Mouse (Mus musculus) limb, embryonic 12.5 days (tissue): ENCODE data around the gene Syk. TPM values are rescaled to one million over a fixed set of nuclear protein-coding genes. Genes with fewer than 3 reads are reported as not detected.

ENCODE experiments used
- ATAC-seq: fragments of 200-750 bp; cut with Nextera tagmentation; 2 replicates; pipeline ENCODE4 v1.8.0; 2017; ENCODE audit warnings: low read depth, moderate TSS enrichment; ENCODE audit not compliant: insufficient number of reproducible peaks, insufficient read depth, low FRiP score, low TSS enrichment
- H3K27ac ChIP-seq: fragments of 300-500 bp; sonication (generic); 2 replicates; pipeline ENCODE4 v1.5.1; 2016; ENCODE audit warnings: mild to moderate bottlenecking, moderate library complexity
- H3K27me3 ChIP-seq: fragments of 300-500 bp; sonication (generic); 2 replicates; pipeline ENCODE4 v1.6.1; 2016; ENCODE audit warnings: mild to moderate bottlenecking, moderate library complexity
- H3K36me3 ChIP-seq: fragments of 300-500 bp; sonication (generic); 2 replicates; pipeline ENCODE4 v1.6.1; 2016; ENCODE audit warnings: mild to moderate bottlenecking, moderate library complexity
- H3K4me1 ChIP-seq: fragments of 300-500 bp; sonication (generic); replicated peaks from 2 replicates; pipeline ENCODE4 v1.6.1; 2016
- H3K4me2 ChIP-seq: fragments of 300-500 bp; sonication (generic); 2 replicates; pipeline ENCODE4 v1.6.1; 2016; ENCODE audit warnings: mild to moderate bottlenecking, moderate library complexity
- H3K4me3 ChIP-seq: fragments of 300-500 bp; sonication (generic); replicated peaks from 2 replicates; pipeline ENCODE4 v1.5.1; 2016; ENCODE audit warnings: mild to moderate bottlenecking
- H3K9ac ChIP-seq: fragments of 300-500 bp; sonication (generic); replicated peaks from 2 replicates; pipeline ENCODE4 v1.6.1; 2016; ENCODE audit warnings: mild to moderate bottlenecking, moderate library complexity
- H3K9me3 ChIP-seq: fragments of 300-500 bp; sonication (generic); 2 replicates; pipeline ENCODE4 v1.6.1; 2016; ENCODE audit warnings: mild to moderate bottlenecking, moderate library complexity
- WGBS: fragments of 180-500 bp; shearing (Covaris S2); methylation state at CpG from one replicate; pipeline ENCODE4 v1.1.7; 2016; 5-methylcytosine and 5-hydroxymethylcytosine counted together
- polyA plus RNA-seq: library from polyadenylated mRNA; unstranded; fragments of >200 nt; fragmentation: Nextera tagmentation; extraction: Ambion mirVana; gene quantifications from 2 replicates; pipeline ENCODE4 v1.2.1, GENCODE M21; 2016

Syk gene
- polyA plus RNA-seq, 1 experiment from 2014 or later = 2.4 TPM

- ATAC-seq = no peak
- Histone ChIP-seq H3K36me3 (no peaks in the 10 kb centered on the region), H3K4me2 (no peak overlapping the region), H3K9me3 (no peaks in the 10 kb centered on the region), H3K4me3 (no peak overlapping the region), H3K9ac (no peak overlapping the region), H3K27ac (no peak overlapping the region), H3K4me1 (no peaks in the 10 kb centered on the region), H3K27me3 (no peaks in the 10 kb centered on the region)
- 80% methylated on average over 8 of the region's 8 CpGs for WGBS
Measured at GRCm38 (mm10) chr13:52569194-52569769, 13.7 kb upstream of the Syk start.

GRCm38 (mm10) chr13:52570276-52570675, 12.7 kb upstream of the Syk start:
- Histone ChIP-seq H3K36me3 (no peaks in the 10 kb centered on the region), H3K9ac (no peak overlapping the region), H3K4me3 (no peak overlapping the region), H3K27me3 (no peaks in the 10 kb centered on the region), H3K4me1 (no peaks in the 10 kb centered on the region), H3K4me2 (no peak overlapping the region), H3K27ac (no peak overlapping the region), H3K9me3 (no peaks in the 10 kb centered on the region)
- WGBS = 88% methylated on average over 9 of the region's 9 CpGs
- no peak for ATAC-seq

GRCm38 (mm10) chr13:52571591-52572384, 11.2 kb upstream of the Syk start:
- 78% methylated on average over 11 of the region's 11 CpGs for WGBS
- H3K4me2 ChIP-seq = no peak overlapping the region
- no peak for ATAC-seq

GRCm38 (mm10) chr13:52572451-52573446, 10.2 kb upstream of the Syk start:
- H3K27ac ChIP-seq = no peak overlapping the region
- H3K9ac ChIP-seq = no peak overlapping the region
- no peaks in the 10 kb centered on the region for H3K27me3 ChIP-seq
- 75% methylated on average over 9 of the region's 9 CpGs for WGBS
- H3K4me1 ChIP-seq = peaks cover 13% of the 10 kb centered on the region
- H3K9me3 ChIP-seq = no peaks in the 10 kb centered on the region
- ATAC-seq = no peak
- no peak overlapping the region for H3K4me3 ChIP-seq
- no peak overlapping the region for H3K4me2 ChIP-seq
- H3K36me3 ChIP-seq = no peaks in the 10 kb centered on the region

More at GRCm38 (mm10) chr13:52571591-52572384, 11.2 kb upstream of the Syk start:
- Histone ChIP-seq H3K27ac (no peak overlapping the region), H3K9me3 (no peaks in the 10 kb centered on the region), H3K4me3 (no peak overlapping the region), H3K4me1 (peaks cover 6% of the 10 kb centered on the region), H3K9ac (no peak overlapping the region), H3K27me3 (no peaks in the 10 kb centered on the region), H3K36me3 (no peaks in the 10 kb centered on the region)

GRCm38 (mm10) chr13:52574311-52574710, 8.7 kb upstream of the Syk start:
- Histone ChIP-seq H3K27me3 (no peaks in the 10 kb centered on the region), H3K4me2 (no peak overlapping the region), H3K9me3 (no peaks in the 10 kb centered on the region), H3K4me1 (peaks cover 19% of the 10 kb centered on the region), H3K36me3 (no peaks in the 10 kb centered on the region), H3K9ac (no peak overlapping the region), H3K27ac (no peak overlapping the region), H3K4me3 (no peak overlapping the region)
- 86% methylated on average over 2 of the region's 2 CpGs for WGBS
- no peak for ATAC-seq

GRCm38 (mm10) chr13:52575483-52575882, 7.5 kb upstream of the Syk start:
- ATAC-seq = no peak
- WGBS = 82% methylated on average over 6 of the region's 6 CpGs
- no peaks in the 10 kb centered on the region for H3K36me3 ChIP-seq
- H3K4me2 ChIP-seq = no peak overlapping the region
- H3K9ac ChIP-seq = no peak overlapping the region
- H3K4me1 ChIP-seq = peaks cover 19% of the 10 kb centered on the region
- no peak overlapping the region for H3K4me3 ChIP-seq
- no peak overlapping the region for H3K27ac ChIP-seq
- H3K27me3 ChIP-seq = no peaks in the 10 kb centered on the region
- H3K9me3 ChIP-seq = no peaks in the 10 kb centered on the region

- Histone ChIP-seq H3K9me3 (no peaks in the 10 kb centered on the region), H3K4me3 (no peak overlapping the region), H3K27ac (no peak overlapping the region), H3K4me2 (no peak overlapping the region), H3K4me1 (peaks cover 19% of the 10 kb centered on the region), H3K36me3 (no peaks in the 10 kb centered on the region), H3K9ac (no peak overlapping the region), H3K27me3 (peaks cover 5% of the 10 kb centered on the region)
- no peak for ATAC-seq
- WGBS = 65% methylated on average over 7 of the region's 7 CpGs
Measured at GRCm38 (mm10) chr13:52576021-52576614, 6.9 kb upstream of the Syk start.

- Histone ChIP-seq H3K27ac (no peak overlapping the region), H3K9me3 (no peaks in the 10 kb centered on the region), H3K4me2 (no peak overlapping the region), H3K27me3 (peaks cover 9% of the 10 kb centered on the region), H3K4me3 (no peak overlapping the region), H3K36me3 (no peaks in the 10 kb centered on the region), H3K9ac (no peak overlapping the region), H3K4me1 (peaks cover 19% of the 10 kb centered on the region)
- 18% methylated on average over 10 of the region's 10 CpGs for WGBS
- no peak for ATAC-seq
Measured at GRCm38 (mm10) chr13:52576841-52577240, 6.1 kb upstream of the Syk start.

GRCm38 (mm10) chr13:52577326-52577920, 5.5 kb upstream of the Syk start:
- 81% methylated on average over 3 of the region's 3 CpGs for WGBS
- no peak overlapping the region for H3K4me3 ChIP-seq
- H3K9ac ChIP-seq = no peak overlapping the region
- peaks cover 10% of the 10 kb centered on the region for H3K27me3 ChIP-seq
- no peaks in the 10 kb centered on the region for H3K9me3 ChIP-seq
- no peak overlapping the region for H3K27ac ChIP-seq
- no peak for ATAC-seq
- peaks cover 19% of the 10 kb centered on the region for H3K4me1 ChIP-seq
- H3K4me2 ChIP-seq = no peak overlapping the region
- H3K36me3 ChIP-seq = no peaks in the 10 kb centered on the region

- WGBS = 37% methylated on average over 4 of the region's 4 CpGs
- H3K4me2 ChIP-seq = no peak overlapping the region
- peaks cover 23% of the 10 kb centered on the region for H3K4me1 ChIP-seq
- H3K4me3 ChIP-seq = no peak overlapping the region
- no peak overlapping the region for H3K27ac ChIP-seq
- no peak overlapping the region for H3K9ac ChIP-seq
- no peaks in the 10 kb centered on the region for H3K36me3 ChIP-seq
- H3K27me3 ChIP-seq = peaks cover 16% of the 10 kb centered on the region
- no peak for ATAC-seq
- no peaks in the 10 kb centered on the region for H3K9me3 ChIP-seq
Measured at GRCm38 (mm10) chr13:52577939-52578338, 5.0 kb upstream of the Syk start.
